Comparison of ENCODE assay signal across 12 mouse cellular contexts in genomic region chr11:116305423-116305822, GRCm38 (mm10). TPM values are rescaled to one million over a fixed set of nuclear protein-coding genes. Genes with fewer than 3 reads are reported as not detected.
A peak's percentile ranks its signal among the peaks of the same experiment; 100 is the strongest.
DNase-seq lines count a peak whose midpoint lies in the region; ATAC-seq and TF ChIP-seq lines count a peak whose summit lies in the region.
"Had no signal": no experiment of that assay in that cellular context is flagged by ENCODE, and none has a peak within 500 bp of the region (broad histone marks: within the 10 kb centered on the region; RNA-seq: fewer than 3 reads in every experiment).

No protein-coding gene starts in this region.

- H3K9me3 ChIP-seq in intestine, postnatal 0 days (ENCODE audit: control insufficient read depth) = no peaks in the 10 kb centered on the region

- peaks cover 10% of the 10 kb centered on the region for H3K79me2 ChIP-seq in myocyte (ENCODE audit: control insufficient read depth, insufficient read depth)

- TF ChIP-seq CTCF in layer of hippocampus, adult 2 months (conservative IDR thresholded peaks at IDR 0.05) = peak; percentile 23; the same call in 1 of the 2 replicates
- no peak for TF ChIP-seq CTCF in embryonic fibroblast, embryonic 13.5 days (IDR thresholded peaks at IDR 0.05; ENCODE audit: borderline replicate concordance, insufficient read depth, low read length)
- no peak for TF ChIP-seq CTCF in intestine, postnatal 0 days (IDR thresholded peaks at IDR 0.05; ENCODE audit: low read depth)

- peak overlapping the region; percentile 92; the same call in 1 of the 2 replicates for H3K4me3 ChIP-seq in layer of hippocampus, adult 2 months
- peak overlapping the region; percentile 91; the same call in 1 of the 2 replicates for H3K4me3 ChIP-seq in embryonic fibroblast, embryonic 13.5 days (ENCODE audit: insufficient read depth, low read length)
- H3K4me3 ChIP-seq in intestine, postnatal 0 days (ENCODE audit: low read depth, low read length) = 0 out of 2 replicates have a peak overlapping the region, but pooled peaks have one; percentile 72
- peak overlapping the region; percentile 91 for H3K4me3 ChIP-seq in myocyte

- no peak for DNase-seq in layer of hippocampus, adult 2 months (ENCODE audit: low spot score in 2 of 2)
- no peak for DNase-seq in layer of hippocampus, postnatal 36 days
- no peak for DNase-seq in embryo, embryonic 11 days
- DNase-seq in urinary bladder, postnatal 14 days (ENCODE audit: low spot score) = no peak
- DNase-seq in thymus, postnatal 0 days (ENCODE audit: low spot score) = no peak
- DNase-seq: cerebellum, adult 11-12 months; kidney, adult 18-20 months; thymus, postnatal 25 days had no signal

- H3ac ChIP-seq in myocyte (ENCODE audit: control insufficient read depth, insufficient read length) = no peak overlapping the region

- H3K27ac ChIP-seq in layer of hippocampus, adult 2 months = no peak overlapping the region
- no peak overlapping the region for H3K27ac ChIP-seq in embryonic fibroblast, embryonic 13.5 days (ENCODE audit: insufficient read depth, low read length)
- no peak overlapping the region for H3K27ac ChIP-seq in intestine, postnatal 0 days (ENCODE audit: low read depth, low read length)

- H3K4me1 ChIP-seq in embryonic fibroblast, embryonic 13.5 days (ENCODE audit: control insufficient read depth, insufficient read depth, low read length) = no peaks in the 10 kb centered on the region
- 0 out of 2 replicates have a peak, but pooled peaks cover 3% of the 10 kb centered on the region for H3K4me1 ChIP-seq in intestine, postnatal 0 days (replicated peaks; ENCODE audit: control insufficient read depth, insufficient read depth, low read length)

- no peak for ATAC-seq in intestine, postnatal 0 days

- peaks cover 36% of the 10 kb centered on the region for H3K36me3 ChIP-seq in intestine, postnatal 0 days (ENCODE audit: control insufficient read depth, insufficient read depth)
- peaks cover 17% of the 10 kb centered on the region for H3K36me3 ChIP-seq in myocyte (ENCODE audit: control insufficient read depth, insufficient read depth)

- H3K4me2 ChIP-seq in intestine, postnatal 0 days (replicated peaks; ENCODE audit: low read depth) = peak overlapping the region; percentile 83
- H3K4me2 ChIP-seq in myocyte (ENCODE audit: low read depth) = peak overlapping the region; percentile 100

- H3K9ac ChIP-seq in intestine, postnatal 0 days (ENCODE audit: low read depth, low read length) = no peak overlapping the region

- 100% methylated on average over 2 of the region's 2 CpGs for WGBS in intestine, postnatal 0 days

- no peaks in the 10 kb centered on the region for H3K27me3 ChIP-seq in intestine, postnatal 0 days (replicated peaks; ENCODE audit: control insufficient read depth, insufficient read depth, low read length)
- no peaks in the 10 kb centered on the region for H3K27me3 ChIP-seq in myocyte (ENCODE audit: control insufficient read depth, insufficient read depth, insufficient read length)

- TF ChIP-seq POLR2A in embryonic fibroblast, embryonic 13.5 days (IDR thresholded peaks at IDR 0.05; ENCODE audit: low read depth, low read length) = no peak
- no peak for TF ChIP-seq POLR2A in myocyte (IDR thresholded peaks at IDR 0.05; ENCODE audit: insufficient read length, low read depth)

TF ChIP-seq in myocyte, 11 proteins besides CTCF, POLR2A, EP300 and RAD21:
- TF ChIP-seq TCF3 (IDR thresholded peaks at IDR 0.05; ENCODE audit: insufficient read length, low read depth) = no peak

RNA-seq across cellular contexts. Expression of gene Exoc7, which starts 1.6 kb away (rescaled TPM):
- total RNA-seq in layer of hippocampus, adult 2 months (2021) = 10 to 100 TPM; 83.2 to 94.8 TPM
- total RNA-seq in layer of hippocampus, postnatal 36 days (2021) = 10 to 100 TPM; 77.1 to 80.9 TPM
- polyA plus RNA-seq in embryonic fibroblast, embryonic 13.5 days (2011; ENCODE audit: insufficient read length, low read depth, missing spikeins) = 54.1 and 60.1 TPM in 2 replicates
- polyA plus RNA-seq in intestine, postnatal 0 days (2015; fragmentation: Nextera tagmentation; extraction: Ambion mirVana) = 44.6 and 49.2 TPM in 2 replicates
- 55.0 TPM for polyA plus RNA-seq in myocyte (2012; fragmentation: generic; extraction: Trizol)
- 73.0 and 74.5 TPM in 2 replicates for polyA plus RNA-seq in thymus, postnatal 0 days (2015; fragmentation: Nextera tagmentation; extraction: Ambion mirVana)

RNA-seq across cellular contexts. Expression of gene Galr2, which starts 24.7 kb away (rescaled TPM):
- total RNA-seq in layer of hippocampus, adult 2 months (2021) = not detected
- total RNA-seq in layer of hippocampus, postnatal 36 days (2021) = not detected
- not detected in 2 replicates for polyA plus RNA-seq in embryonic fibroblast, embryonic 13.5 days (2011; ENCODE audit: insufficient read length, low read depth, missing spikeins)
- 0.10 and 0.29 TPM in 2 replicates for polyA plus RNA-seq in intestine, postnatal 0 days (2015; fragmentation: Nextera tagmentation; extraction: Ambion mirVana)
- 1.5 TPM for polyA plus RNA-seq in myocyte (2012; fragmentation: generic; extraction: Trizol)
- 0.49 and 0.59 TPM in 2 replicates for polyA plus RNA-seq in thymus, postnatal 0 days (2015; fragmentation: Nextera tagmentation; extraction: Ambion mirVana)
- total RNA-seq: monocyte, adult 5-6 weeks had no signal

RNA-seq across cellular contexts. Expression of gene Foxj1, which starts 29.8 kb away (rescaled TPM):
- 1 to 10 TPM; 4.3 to 5.9 TPM for total RNA-seq in layer of hippocampus, adult 2 months (2021)
- total RNA-seq in layer of hippocampus, postnatal 36 days (2021) = 1 to 10 TPM; 4.3 to 5.8 TPM
- 0.98 TPM in 1 of 2 replicates, not detected in the other for polyA plus RNA-seq in embryonic fibroblast, embryonic 13.5 days (2011; ENCODE audit: insufficient read length, low read depth, missing spikeins)
- polyA plus RNA-seq in intestine, postnatal 0 days (2015; fragmentation: Nextera tagmentation; extraction: Ambion mirVana) = 0.09 TPM in 1 of 2 replicates, not detected in the other
- polyA plus RNA-seq in myocyte (2012; fragmentation: generic; extraction: Trizol) = 0.08 TPM
- polyA plus RNA-seq in thymus, postnatal 0 days (2015; fragmentation: Nextera tagmentation; extraction: Ambion mirVana) = 1.3 and 1.5 TPM in 2 replicates

RNA-seq across cellular contexts. Expression of gene Srp68, which starts 31.4 kb away (rescaled TPM):
- total RNA-seq in layer of hippocampus, adult 2 months (2021) = 10 to 100 TPM; 63.7 to 64.1 TPM
- total RNA-seq in layer of hippocampus, postnatal 36 days (2021) = 10 to 100 TPM; 60.7 to 66.0 TPM
- 71.1 and 71.4 TPM in 2 replicates for polyA plus RNA-seq in embryonic fibroblast, embryonic 13.5 days (2011; ENCODE audit: insufficient read length, low read depth, missing spikeins)
- 45.2 and 48.7 TPM in 2 replicates for polyA plus RNA-seq in intestine, postnatal 0 days (2015; fragmentation: Nextera tagmentation; extraction: Ambion mirVana)
- 83.0 TPM for polyA plus RNA-seq in myocyte (2012; fragmentation: generic; extraction: Trizol)
- polyA plus RNA-seq in thymus, postnatal 0 days (2015; fragmentation: Nextera tagmentation; extraction: Ambion mirVana) = 86.4 and 89.0 TPM in 2 replicates
